Mouse (Mus musculus): ENCODE measurements around the gene Tmem190. TPM values are rescaled to one million over a fixed set of nuclear protein-coding genes. Genes with fewer than 3 reads are reported as not detected.

The Tmem190 gene
- polyA plus RNA-seq, 1 experiment from 2014 or later, result not detected

DNA sequence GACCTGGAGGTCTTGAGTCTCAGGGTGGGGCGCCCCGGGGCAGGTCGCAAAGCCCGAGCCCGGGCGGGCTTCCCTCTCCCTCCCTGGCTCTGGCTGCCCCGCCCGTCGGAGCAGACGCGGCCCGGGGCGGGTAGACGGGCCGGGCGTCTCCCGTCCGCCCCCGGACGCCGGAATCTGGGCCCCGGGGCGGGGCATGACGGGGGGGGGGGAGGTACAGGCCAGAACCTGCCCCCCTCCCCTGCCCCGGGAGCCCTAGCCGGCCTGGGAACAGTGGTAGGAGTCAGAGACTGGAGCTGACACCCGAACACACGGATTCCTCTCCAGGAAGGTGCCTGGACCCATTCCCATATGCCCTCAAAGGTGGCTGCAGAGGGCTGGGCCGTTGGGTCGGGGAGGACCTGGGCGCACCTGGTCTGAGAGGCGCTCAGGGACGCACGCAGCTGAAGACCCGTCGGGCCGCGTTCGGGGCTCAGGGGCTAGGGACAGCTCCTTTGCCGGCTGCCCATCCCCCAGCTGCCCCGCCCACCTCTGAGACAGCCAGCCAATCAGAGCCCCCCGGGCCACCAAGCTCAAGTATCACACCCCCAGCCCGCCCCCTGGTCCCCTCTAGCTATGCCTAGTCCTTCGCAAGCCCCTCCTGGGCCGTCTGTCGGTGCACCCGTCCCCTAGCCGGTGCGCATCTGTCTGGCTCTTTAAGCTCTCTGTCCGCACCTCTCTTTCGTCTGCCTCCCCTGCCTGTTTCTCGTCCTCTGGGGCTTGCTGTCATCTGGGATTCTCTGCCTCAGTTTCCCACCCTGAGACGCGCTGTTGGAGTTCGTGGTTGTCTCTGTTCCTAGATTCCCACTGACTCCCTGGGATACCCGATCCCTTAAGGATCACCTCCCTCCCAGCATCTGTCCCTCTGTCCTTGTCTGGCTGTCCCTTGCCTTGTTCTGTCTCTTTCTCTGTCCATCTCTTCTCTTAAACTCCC, 5.6 kb upstream of the Tmem190 start:
- H3K4me3 ChIP-seq (ENCODE audit: control insufficient read depth in 1 of 2, insufficient read depth in 1 of 2, low read depth in 1 of 2, low read length in 2 of 2), result peak overlapping the region; percentile 13 to 32; a peak in 3 of 4 replicates
- H3K9ac ChIP-seq (ENCODE audit: low read length), result 0 out of 2 replicates have a peak overlapping the region, but pooled peaks have one; percentile 11
- H3K36me3 ChIP-seq (ENCODE audit: control insufficient read depth, insufficient read depth, low read length), result no peaks in the 10 kb centered on the region
- H3K27ac ChIP-seq (replicated peaks in 1 of 2; ENCODE audit: control insufficient read depth in 1 of 2, insufficient read depth in 1 of 2, low read depth in 2 of 2, low read length in 2 of 2), result no peak overlapping the region
- H3K4me1 ChIP-seq (ENCODE audit: control insufficient read depth in 2 of 2, insufficient read depth in 2 of 2, low read length in 2 of 2), result peaks cover 4 to 12% of the 10 kb centered on the region in 2 experiments; a peak in 2 of 4 replicates
- 2% methylated on average over 33 of the region's 56 CpGs for WGBS
- ATAC-seq (ENCODE audit: insufficient number of reproducible peaks, insufficient read depth, low FRiP score, low read depth), result peak; percentile 27; the same call in 1 of the 2 replicates
- H3K4me2 ChIP-seq (ENCODE audit: low read length), result peak overlapping the region; percentile 57
- H3K27me3 ChIP-seq (ENCODE audit: control insufficient read depth, insufficient read depth, low read length), result peaks cover 70% of the 10 kb centered on the region
- H3K9me3 ChIP-seq (ENCODE audit: control insufficient read depth, low read length), result no peaks in the 10 kb centered on the region

DNA sequence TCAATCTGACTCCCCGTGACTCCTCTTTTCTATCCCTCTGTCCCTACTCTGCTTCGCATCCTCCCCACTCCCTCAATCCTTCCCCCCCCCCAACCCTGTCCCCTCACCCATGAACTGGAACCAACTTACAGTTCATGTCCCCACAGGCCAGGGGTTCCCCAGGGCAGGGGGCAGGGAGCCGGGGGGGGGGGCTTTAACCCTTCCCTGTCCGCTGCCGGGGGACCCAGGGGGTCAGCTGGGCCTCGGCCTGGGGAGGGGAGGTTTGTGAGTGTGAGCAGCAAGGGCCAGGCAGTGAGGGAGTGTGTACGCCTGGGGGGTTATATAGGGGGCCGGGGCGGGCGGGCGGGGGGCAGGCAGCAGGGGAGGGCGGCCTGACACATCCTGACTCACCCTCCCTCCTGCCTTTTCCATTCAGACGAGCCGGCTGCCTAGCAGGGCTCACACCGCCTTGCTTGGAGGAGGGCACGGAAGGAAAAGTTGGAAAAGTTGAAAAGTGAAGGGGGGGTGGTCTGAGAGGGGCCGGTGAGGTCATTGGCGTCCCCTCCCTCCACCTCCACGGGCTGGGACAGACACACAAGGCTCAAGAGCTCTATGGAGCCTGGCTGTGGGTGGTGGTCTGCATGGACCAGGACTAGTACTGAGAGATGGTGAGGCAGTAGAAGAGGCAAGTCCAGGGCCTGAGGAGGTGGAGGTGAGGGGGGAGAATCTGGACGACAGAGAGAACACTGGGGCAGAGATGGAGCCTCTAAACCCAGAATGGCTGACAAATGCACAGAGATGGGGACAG, 4.7 kb upstream of the Tmem190 start:
- Histone ChIP-seq H3K27me3 (ENCODE audit: control insufficient read depth, insufficient read depth, low read length) (peaks cover 70% of the 10 kb centered on the region), H3K4me1 (ENCODE audit: control insufficient read depth in 2 of 2, insufficient read depth in 2 of 2, low read length in 2 of 2) (peaks cover 4 to 12% of the 10 kb centered on the region in 2 experiments; a peak in 2 of 4 replicates), H3K9me3 (ENCODE audit: control insufficient read depth, low read length) (no peaks in the 10 kb centered on the region), H3K36me3 (ENCODE audit: control insufficient read depth, insufficient read depth, low read length) (no peaks in the 10 kb centered on the region), H3K9ac (ENCODE audit: low read length) (no peak overlapping the region), H3K4me2 (ENCODE audit: low read length) (no peak overlapping the region), H3K4me3 (ENCODE audit: control insufficient read depth in 1 of 2, insufficient read depth in 1 of 2, low read depth in 1 of 2, low read length in 2 of 2) (no peak overlapping the region), H3K27ac (replicated peaks in 1 of 2; ENCODE audit: control insufficient read depth in 1 of 2, insufficient read depth in 1 of 2, low read depth in 2 of 2, low read length in 2 of 2) (no peak overlapping the region)
- ATAC-seq (ENCODE audit: insufficient number of reproducible peaks, insufficient read depth, low FRiP score, low read depth), result no peak
- 5% methylated on average over 14 of the region's 20 CpGs for WGBS

DNA sequence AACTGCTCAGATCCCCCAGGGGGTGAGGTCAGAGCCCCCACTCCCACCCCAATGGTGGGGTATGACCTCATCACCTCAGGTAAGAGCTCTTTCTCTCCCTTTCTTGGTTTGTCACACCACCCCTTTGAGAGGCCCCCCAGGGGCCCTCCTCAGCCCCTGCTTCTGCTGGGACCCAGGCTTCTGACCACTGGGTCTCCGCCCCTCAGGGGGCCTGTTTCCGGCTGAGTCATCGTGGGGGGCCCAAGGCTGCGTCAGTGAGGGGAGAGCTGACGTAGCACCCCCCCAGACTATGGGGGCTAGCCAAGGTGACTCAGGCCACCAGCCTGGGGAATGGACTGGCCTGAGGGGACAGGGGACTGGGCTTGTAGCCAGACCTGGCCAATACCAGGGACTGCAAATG, 2.8 kb upstream of the Tmem190 start:
- peaks cover 67% of the 10 kb centered on the region for H3K27me3 ChIP-seq (ENCODE audit: control insufficient read depth, insufficient read depth, low read length)
- ATAC-seq (ENCODE audit: insufficient number of reproducible peaks, insufficient read depth, low FRiP score, low read depth), result no peak

DNA sequence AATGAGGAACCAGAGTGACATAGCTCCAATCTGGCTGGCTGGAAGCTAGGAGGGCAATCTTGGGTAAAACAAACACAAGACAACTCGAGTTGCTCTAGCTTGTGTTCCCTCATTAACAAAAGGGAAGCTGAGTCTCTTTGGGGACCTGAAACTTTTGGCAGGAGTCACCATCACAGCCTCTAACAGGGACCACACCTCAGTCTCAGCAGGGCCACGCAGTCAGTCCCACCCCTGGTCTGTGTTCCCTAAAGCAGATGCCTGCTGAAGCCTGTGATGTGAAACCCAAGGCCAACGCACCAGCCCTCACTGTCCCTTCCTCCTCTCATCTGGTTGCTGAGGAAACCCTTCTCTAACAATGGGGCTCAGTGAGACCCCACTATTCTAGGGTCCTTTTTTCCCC, 607 bp upstream of the Tmem190 start:
- Histone ChIP-seq H3K4me1 (ENCODE audit: control insufficient read depth in 2 of 2, insufficient read depth in 2 of 2, low read length in 2 of 2) (peaks cover 4 to 7% of the 10 kb centered on the region in 2 experiments; a peak in 2 of 4 replicates), H3K4me2 (ENCODE audit: low read length) (no peak overlapping the region), H3K9me3 (ENCODE audit: control insufficient read depth, low read length) (no peaks in the 10 kb centered on the region), H3K27me3 (ENCODE audit: control insufficient read depth, insufficient read depth, low read length) (peaks cover 45% of the 10 kb centered on the region), H3K4me3 (ENCODE audit: control insufficient read depth in 1 of 2, insufficient read depth in 1 of 2, low read depth in 1 of 2, low read length in 2 of 2) (no peak overlapping the region), H3K36me3 (ENCODE audit: control insufficient read depth, insufficient read depth, low read length) (no peaks in the 10 kb centered on the region), H3K27ac (replicated peaks in 1 of 2; ENCODE audit: control insufficient read depth in 1 of 2, insufficient read depth in 1 of 2, low read depth in 2 of 2, low read length in 2 of 2) (no peak overlapping the region), H3K9ac (ENCODE audit: low read length) (no peak overlapping the region)
- ATAC-seq (ENCODE audit: insufficient number of reproducible peaks, insufficient read depth, low FRiP score, low read depth), result no peak
- 29% methylated on average over 3 of the region's 3 CpGs for WGBS

More for the DNA sequence above, 2.8 kb upstream of the Tmem190 start:
- no peak overlapping the region for H3K9ac ChIP-seq (ENCODE audit: low read length)
- no peaks in the 10 kb centered on the region for H3K36me3 ChIP-seq (ENCODE audit: control insufficient read depth, insufficient read depth, low read length)
- H3K4me3 ChIP-seq (ENCODE audit: control insufficient read depth in 1 of 2, insufficient read depth in 1 of 2, low read depth in 1 of 2, low read length in 2 of 2), result no peak overlapping the region
- no peak overlapping the region for H3K4me2 ChIP-seq (ENCODE audit: low read length)
- H3K27ac ChIP-seq (replicated peaks in 1 of 2; ENCODE audit: control insufficient read depth in 1 of 2, insufficient read depth in 1 of 2, low read depth in 2 of 2, low read length in 2 of 2), result no peak overlapping the region
- peaks cover 4 to 12% of the 10 kb centered on the region in 2 experiments; a peak in 2 of 4 replicates for H3K4me1 ChIP-seq (ENCODE audit: control insufficient read depth in 2 of 2, insufficient read depth in 2 of 2, low read length in 2 of 2)
- 17% methylated on average over 5 of the region's 5 CpGs for WGBS
- H3K9me3 ChIP-seq (ENCODE audit: control insufficient read depth, low read length), result no peaks in the 10 kb centered on the region

DNA sequence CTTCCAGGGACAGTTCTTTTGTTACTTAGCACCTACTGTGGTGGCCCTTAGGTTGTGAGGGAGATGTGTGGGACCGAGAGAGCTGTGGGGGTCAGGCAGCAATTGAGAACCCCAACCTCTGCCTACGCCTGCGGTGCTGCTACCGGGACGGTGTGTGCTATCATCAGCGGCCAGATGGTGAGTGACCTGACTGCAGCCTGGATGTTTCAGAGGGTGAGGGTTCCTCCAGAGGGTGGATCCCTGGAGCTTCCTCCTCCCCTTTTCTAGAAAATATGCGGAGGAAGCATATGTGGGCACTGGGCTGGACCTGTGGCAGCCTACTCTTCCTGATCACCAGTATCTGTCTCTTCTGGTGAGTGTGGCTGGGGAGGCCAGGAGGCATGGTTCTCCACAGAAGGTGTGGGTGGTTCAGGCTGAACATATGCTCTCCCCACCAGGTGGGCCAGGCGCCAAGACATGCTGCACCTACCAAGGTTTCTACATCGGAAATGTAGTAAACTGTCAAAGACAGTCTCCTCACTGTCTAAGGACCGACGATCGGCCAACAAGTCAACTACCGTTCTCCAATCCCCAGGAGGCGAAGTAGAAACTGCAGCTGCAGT, 1.0 kb downstream of the Tmem190 start:
- Histone ChIP-seq H3K4me2 (ENCODE audit: low read length) (no peak overlapping the region), H3K4me3 (ENCODE audit: control insufficient read depth in 1 of 2, insufficient read depth in 1 of 2, low read depth in 1 of 2, low read length in 2 of 2) (no peak overlapping the region), H3K27ac (replicated peaks in 1 of 2; ENCODE audit: control insufficient read depth in 1 of 2, insufficient read depth in 1 of 2, low read depth in 2 of 2, low read length in 2 of 2) (no peak overlapping the region), H3K4me1 (ENCODE audit: control insufficient read depth in 2 of 2, insufficient read depth in 2 of 2, low read length in 2 of 2) (peaks cover 8 to 10% of the 10 kb centered on the region in 2 experiments), H3K9ac (ENCODE audit: low read length) (no peak overlapping the region), H3K27me3 (ENCODE audit: control insufficient read depth, insufficient read depth, low read length) (peaks cover 28% of the 10 kb centered on the region), H3K36me3 (ENCODE audit: control insufficient read depth, insufficient read depth, low read length) (no peaks in the 10 kb centered on the region), H3K9me3 (ENCODE audit: control insufficient read depth, low read length) (no peaks in the 10 kb centered on the region)
- ATAC-seq (ENCODE audit: insufficient number of reproducible peaks, insufficient read depth, low FRiP score, low read depth), result no peak
- 63% methylated on average over 14 of the region's 14 CpGs for WGBS

DNA sequence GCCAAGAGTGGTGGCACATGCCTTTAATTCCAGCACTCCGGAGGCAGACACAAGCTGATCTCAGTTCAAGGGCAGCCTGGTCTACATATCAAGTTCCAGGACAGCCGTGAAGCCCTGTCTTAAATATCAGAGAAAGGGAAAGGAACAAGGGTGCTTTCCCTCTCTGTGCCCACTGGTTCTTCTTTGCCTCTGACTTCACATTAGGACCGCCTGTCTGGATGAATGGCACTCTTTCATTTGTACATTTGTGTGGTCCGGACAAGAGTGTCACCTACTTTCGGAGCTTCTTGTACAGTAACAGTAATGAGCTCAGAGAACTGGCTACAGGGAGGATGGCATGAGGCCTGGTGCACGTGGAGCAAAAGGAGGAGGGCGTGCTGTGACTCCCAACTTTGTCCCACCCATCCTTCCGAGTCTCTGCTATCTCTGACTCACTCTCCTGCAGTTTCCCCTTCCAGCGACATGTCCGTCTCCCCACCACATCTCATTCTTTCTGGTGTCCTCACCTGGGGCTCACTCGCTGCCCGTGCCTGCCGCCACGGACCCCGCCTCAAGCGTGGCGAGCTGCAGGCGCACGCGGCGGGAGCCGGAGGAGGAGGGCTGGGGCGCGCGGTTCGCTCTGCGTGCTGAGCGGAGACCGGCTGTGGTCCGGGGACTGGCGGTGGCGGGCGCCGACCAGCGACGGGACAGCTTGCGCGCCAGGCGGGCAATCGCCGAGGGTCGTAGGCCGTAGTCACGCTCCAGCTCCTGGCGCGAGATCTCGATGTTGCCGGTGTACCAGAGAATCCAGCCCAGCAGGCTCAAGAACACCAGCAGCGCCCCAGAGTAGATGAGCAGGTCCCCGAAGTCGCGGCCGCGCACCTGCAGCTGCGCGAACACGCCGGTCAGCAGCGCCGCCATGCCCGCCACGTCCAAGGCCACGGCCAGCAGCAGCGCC, 6.0 kb downstream of the Tmem190 start:
- H3K4me3 ChIP-seq (ENCODE audit: control insufficient read depth in 1 of 2, insufficient read depth in 1 of 2, low read depth in 1 of 2, low read length in 2 of 2), result peak overlapping the region; percentile 53 to 58
- H3K9ac ChIP-seq (ENCODE audit: low read length), result peak overlapping the region; percentile 81
- no peaks in the 10 kb centered on the region for H3K9me3 ChIP-seq (ENCODE audit: control insufficient read depth, low read length)
- H3K27me3 ChIP-seq (ENCODE audit: control insufficient read depth, insufficient read depth, low read length), result no peaks in the 10 kb centered on the region
- peak overlapping the region; percentile 89 for H3K4me2 ChIP-seq (ENCODE audit: low read length)
- peak overlapping the region; percentile 23 to 61; a peak in 2 of 4 replicates for H3K27ac ChIP-seq (replicated peaks in 1 of 2; ENCODE audit: control insufficient read depth in 1 of 2, insufficient read depth in 1 of 2, low read depth in 2 of 2, low read length in 2 of 2)
- peaks cover 4% of the 10 kb centered on the region for H3K36me3 ChIP-seq (ENCODE audit: control insufficient read depth, insufficient read depth, low read length)
- H3K4me1 ChIP-seq (ENCODE audit: control insufficient read depth in 2 of 2, insufficient read depth in 2 of 2, low read length in 2 of 2), result peaks cover 8% of the 10 kb centered on the region in 2 experiments
- 0 out of 2 replicates have a peak, but pooled peaks have one; percentile 39 for ATAC-seq (ENCODE audit: insufficient number of reproducible peaks, insufficient read depth, low FRiP score, low read depth)
- WGBS, result 2% methylated on average over 63 of the region's 64 CpGs

All from heart, embryonic 14.5 days (tissue).